Mouse (Mus musculus) cortical plate, adult 2 months (tissue): ENCODE measurements around the gene 1700015G11Rik.

ENCODE experiments used
- CTCF ChIP-seq: fragments of 200-500 bp; IDR thresholded peaks from 2 replicates; pipeline ENCODE4 v1.5.1; 2011; ENCODE audit warnings: mild to moderate bottlenecking, control low read depth, low read length; ENCODE audit not compliant: insufficient read depth; ENCODE audit errors: extremely low read depth
- POLR2A ChIP-seq: fragments of 200-500 bp; IDR thresholded peaks from 2 replicates; pipeline ENCODE4 v1.6.1; 2011; ENCODE audit warnings: mild to moderate bottlenecking, low read length, control low read depth; ENCODE audit not compliant: insufficient read depth; ENCODE audit errors: extremely low read depth

DNA sequence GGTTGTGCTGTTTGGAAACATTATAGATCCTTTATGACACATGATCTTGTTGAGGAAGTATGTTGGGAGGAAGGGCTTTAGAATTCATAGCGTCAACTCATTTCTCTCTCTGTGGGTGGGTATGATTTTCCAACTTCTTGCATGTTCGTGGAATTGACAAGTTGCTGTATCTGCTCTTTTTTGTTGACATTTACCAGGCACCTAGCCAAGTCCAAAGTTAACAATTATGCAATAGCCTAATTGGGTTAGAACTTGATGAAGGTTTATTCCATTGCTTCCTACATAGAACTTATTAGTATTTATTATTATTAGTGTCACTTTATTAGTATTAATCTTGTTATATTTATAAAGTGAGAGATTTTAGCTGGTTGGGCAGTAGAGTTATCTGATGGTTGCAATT lies 40.3 kb upstream of the 1700015G11Rik start:
- no peak for TF ChIP-seq POLR2A
- TF ChIP-seq CTCF, result no peak
